Mouse (Mus musculus) v-Abl transformed pro-B cells (cell line): ENCODE measurements at regions not wholly inside any gene's neighbourhood (a gene's known extent, or its start where the extent isn't known, plus 50 kb on each side); places are given as distances from the start of the nearest gene placed in this dataset.

Experiments
- in situ Hi-C, 2 experiments: fragments of 400-800 bp; cut with MboI; formaldehyde crosslinking; loops; one replicate each; pipeline ENCODE4 v1.15.1; 2025; ENCODE audit not compliant: unreplicated experiment in 2 of 2

GRCm38 (mm10) chr15:72101730-72102129 is 1732.6 kb upstream of the Gm6569 start:
- in situ Hi-C loops = no loop called here

- in situ Hi-C loops = no loop called here
These were observed 1728.4 kb upstream of the Gm6569 start for GRCm38 (mm10) chr15:72105830-72106413.

- in situ Hi-C loops = no loop called here
These were observed 1723.8 kb upstream of the Gm6569 start for GRCm38 (mm10) chr15:72110520-72110919.

- in situ Hi-C loops = no loop called here
These were observed 1717.6 kb upstream of the Gm6569 start for GRCm38 (mm10) chr15:72116772-72117171.

GRCm38 (mm10) chr15:72134226-72134625 is 1700.1 kb upstream of the Gm6569 start:
- in situ Hi-C loops = no loop called here

GRCm38 (mm10) chr15:72135992-72136617 is 1698.3 kb upstream of the Gm6569 start:
- in situ Hi-C loops = no loop called here

GRCm38 (mm10) chr15:72140122-72140521 is 1694.2 kb upstream of the Gm6569 start:
- in situ Hi-C loops = no loop called here

- in situ Hi-C loops = no loop called here
These were observed 1683.8 kb upstream of the Gm6569 start for GRCm38 (mm10) chr15:72150581-72150980.

- in situ Hi-C loops = no loop called here
These were observed 1675.9 kb upstream of the Gm6569 start for GRCm38 (mm10) chr15:72158505-72158904.

- in situ Hi-C loops = loop anchor here (10.0 to 25.0 kb wide), 3 partner anchors 324 to 1011 kb away; no protein-coding TSS in a partner anchor
These were observed 1633.5 kb upstream of the Gm6569 start for GRCm38 (mm10) chr15:72200861-72201260.

GRCm38 (mm10) chr15:72201791-72202190 is 1632.6 kb upstream of the Gm6569 start:
- in situ Hi-C loops = loop anchor here (10.0 to 25.0 kb wide), 3 partner anchors 323 to 1011 kb away; no protein-coding TSS in a partner anchor

GRCm38 (mm10) chr15:72205240-72205799 is 1629.0 kb upstream of the Gm6569 start:
- in situ Hi-C loops = loop anchor here (5.0 to 25.0 kb wide), 4 partner anchors 319 to 1007 kb away; no protein-coding TSS in a partner anchor

- in situ Hi-C loops = loop anchor here (5.0 to 25.0 kb wide), 4 partner anchors 319 to 1006 kb away; no protein-coding TSS in a partner anchor
These were observed 1628.4 kb upstream of the Gm6569 start for GRCm38 (mm10) chr15:72205950-72206349.

- in situ Hi-C loops = loop anchor here (5.0 to 25.0 kb wide), 4 partner anchors 317 to 1005 kb away; no protein-coding TSS in a partner anchor
These were observed 1626.8 kb upstream of the Gm6569 start for GRCm38 (mm10) chr15:72207589-72207988.

- in situ Hi-C loops = loop anchor here (5.0 to 25.0 kb wide), 4 partner anchors 317 to 1004 kb away; no protein-coding TSS in a partner anchor
These were observed 1626.3 kb upstream of the Gm6569 start for GRCm38 (mm10) chr15:72208076-72208475.

GRCm38 (mm10) chr15:72208973-72209372 is 1625.4 kb upstream of the Gm6569 start:
- in situ Hi-C loops = loop anchor here (5.0 to 25.0 kb wide), 4 partner anchors 316 to 1003 kb away; no protein-coding TSS in a partner anchor

- in situ Hi-C loops = loop anchor here in 1 of 2 experiments (25.0 kb wide), 1 partner anchor 995 kb away; no protein-coding TSS in a partner anchor
These were observed 1616.6 kb upstream of the Gm6569 start for GRCm38 (mm10) chr15:72217731-72218130.

- in situ Hi-C loops = loop anchor here in 1 of 2 experiments (25.0 kb wide), 1 partner anchor 992 kb away; no protein-coding TSS in a partner anchor
These were observed 1614.4 kb upstream of the Gm6569 start for GRCm38 (mm10) chr15:72219985-72220384.

- in situ Hi-C loops = loop anchor here in 1 of 2 experiments (25.0 kb wide), 1 partner anchor 992 kb away; no protein-coding TSS in a partner anchor
These were observed 1613.6 kb upstream of the Gm6569 start for GRCm38 (mm10) chr15:72220786-72221185.

GRCm38 (mm10) chr15:72232355-72232754 is 1602.0 kb upstream of the Gm6569 start:
- in situ Hi-C loops = no loop called here

- in situ Hi-C loops = no loop called here
These were observed 1569.7 kb upstream of the Gm6569 start for GRCm38 (mm10) chr15:72264619-72265018.
